Mouse (Mus musculus) heart, postnatal 4 days (tissue): ENCODE results near the gene Rsc1a1. TPM values are rescaled to one million over a fixed set of nuclear protein-coding genes. Genes with fewer than 3 reads are reported as not detected.
A peak's percentile ranks its signal among the peaks of the same experiment; 100 is the strongest.

Source experiments
- DNase-seq: peaks from one replicate; pipeline ENCODE4 v3.0.0; 2021
- total RNA-seq, 2 experiments: library from RNA; stranded (reverse); gene quantifications; 2 replicates each; pipeline ENCODE4 v1.2.3; 2021

Gene Rsc1a1
- total RNA-seq, 2 experiments from 2014 or later: 1.6 to 4.0 TPM

GRCm38 (mm10) chr4:141688505-141688904 is 3.1 kb upstream of the Rsc1a1 start:
- DNase-seq: no peak

GRCm38 (mm10) chr4:141686525-141686924 is 1.1 kb upstream of the Rsc1a1 start:
- DNase-seq: no peak

- no peak for DNase-seq
These were observed 694 bp upstream of the Rsc1a1 start for GRCm38 (mm10) chr4:141686093-141686492.

GRCm38 (mm10) chr4:141682706-141683230 is 2.6 kb downstream of the Rsc1a1 start:
- DNase-seq: peak; percentile 50

DNA sequence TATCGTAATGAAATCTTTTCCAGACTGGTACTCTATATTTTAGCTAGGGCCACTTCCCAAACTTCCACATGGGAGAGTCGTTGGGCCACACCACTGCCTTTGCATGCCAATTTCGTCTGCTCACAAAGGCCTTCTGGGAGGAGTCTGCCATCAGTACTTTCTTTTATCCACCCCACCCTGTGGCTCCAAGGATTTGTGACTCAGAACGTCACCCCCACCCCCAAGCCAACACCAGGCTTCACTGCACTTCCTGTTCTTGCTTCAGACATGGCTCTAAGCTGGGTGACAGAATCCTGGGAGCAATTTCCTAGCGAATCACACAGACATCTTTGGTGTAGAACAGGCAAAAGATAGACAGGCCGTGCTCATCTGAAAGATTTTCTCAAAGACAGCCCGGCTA is 3.6 kb downstream of the Rsc1a1 start:
- peak; percentile 33 for DNase-seq

GRCm38 (mm10) chr4:141680892-141681291 is 4.5 kb downstream of the Rsc1a1 start:
- DNase-seq: no peak

- no peak for DNase-seq
These were observed 6.4 kb downstream of the Rsc1a1 start for GRCm38 (mm10) chr4:141679016-141679415.

GRCm38 (mm10) chr4:141676462-141676979 is 8.9 kb downstream of the Rsc1a1 start:
- DNase-seq: no peak

DNA sequence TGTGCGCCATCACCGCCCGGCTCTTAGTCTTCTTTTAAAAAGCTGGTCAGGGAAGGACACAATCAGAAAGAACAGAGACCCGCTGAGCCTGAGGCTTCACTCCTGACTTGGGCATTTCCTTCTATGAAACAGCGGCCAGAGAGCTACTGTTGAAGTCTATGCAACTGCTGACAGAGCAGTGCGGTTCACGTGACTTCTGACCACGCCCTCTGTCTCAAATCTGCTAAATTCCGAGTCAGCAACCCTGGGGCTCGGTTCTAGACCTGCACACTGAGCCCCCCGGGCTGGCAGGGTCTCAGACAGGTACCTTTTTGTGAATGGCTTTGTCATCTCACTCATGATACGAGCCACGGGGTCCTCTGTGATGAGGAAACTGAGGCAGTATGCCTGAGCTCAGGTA is 13.1 kb downstream of the Rsc1a1 start:
- DNase-seq: no peak

DNA sequence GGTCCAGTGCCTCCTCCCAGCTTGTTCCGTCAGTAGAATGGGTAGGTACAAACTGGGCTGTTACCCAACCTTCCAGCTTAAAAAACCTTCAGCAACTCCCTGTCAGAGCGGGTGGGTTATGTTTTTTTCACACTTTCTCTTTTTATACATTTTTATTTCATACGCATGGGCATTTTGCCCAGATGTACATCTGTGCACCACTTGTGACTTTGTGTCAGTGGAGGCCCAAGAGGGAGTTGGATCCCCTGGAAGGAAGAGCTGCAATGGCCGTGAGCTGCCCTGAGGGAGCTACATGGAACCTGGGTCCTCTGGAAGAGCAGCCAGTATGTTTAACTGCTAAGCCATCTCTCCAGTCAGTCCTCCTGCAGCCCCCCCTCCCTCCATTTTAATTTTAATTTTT is 14.0 kb downstream of the Rsc1a1 start:
- no peak for DNase-seq

DNA sequence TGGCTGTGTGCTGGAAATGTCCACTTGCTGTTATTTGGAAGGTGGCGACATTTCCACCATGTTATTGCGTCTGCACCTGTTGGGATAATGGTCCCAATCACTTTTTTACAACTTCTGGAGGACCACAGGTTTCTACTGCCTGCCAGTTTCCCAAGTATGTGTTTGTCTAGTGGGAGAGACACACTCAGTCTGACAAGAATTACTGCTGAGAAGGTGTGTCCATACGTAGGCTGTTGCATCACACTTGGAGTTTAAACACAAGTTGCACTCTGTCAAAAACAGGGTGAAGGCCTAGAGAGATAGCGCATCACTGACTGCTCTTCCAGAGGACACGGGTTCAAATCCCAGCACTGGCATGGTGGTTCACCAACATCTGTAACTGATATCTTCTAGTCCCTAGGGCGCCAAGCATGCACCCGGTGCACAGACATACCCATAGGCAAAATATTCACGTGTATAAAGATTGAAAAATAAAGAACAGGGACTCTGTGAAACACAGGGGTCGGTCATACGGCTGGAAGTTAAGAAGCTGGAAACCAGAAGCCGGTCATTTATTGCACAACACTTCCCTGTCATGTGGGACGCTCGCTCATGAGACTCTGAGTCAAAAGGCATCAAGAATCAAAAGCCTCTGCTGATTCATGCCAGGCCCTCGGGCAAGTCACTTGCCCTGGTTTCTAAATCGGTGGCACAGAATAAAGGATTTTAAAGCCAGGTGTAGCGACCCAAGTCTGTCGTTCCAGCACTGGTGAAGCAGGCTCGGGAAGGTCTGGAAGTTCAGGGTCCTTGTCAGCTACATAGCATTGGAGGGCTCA is 15.3 kb downstream of the Rsc1a1 start:
- no peak for DNase-seq

- DNase-seq: no peak
These were observed 20.6 kb downstream of the Rsc1a1 start, which contains the start of gene Plekhm2 for GRCm38 (mm10) chr4:141664799-141665198. TSS of gene Plekhm2 (minus strand) at chr4:141664899.

DNA sequence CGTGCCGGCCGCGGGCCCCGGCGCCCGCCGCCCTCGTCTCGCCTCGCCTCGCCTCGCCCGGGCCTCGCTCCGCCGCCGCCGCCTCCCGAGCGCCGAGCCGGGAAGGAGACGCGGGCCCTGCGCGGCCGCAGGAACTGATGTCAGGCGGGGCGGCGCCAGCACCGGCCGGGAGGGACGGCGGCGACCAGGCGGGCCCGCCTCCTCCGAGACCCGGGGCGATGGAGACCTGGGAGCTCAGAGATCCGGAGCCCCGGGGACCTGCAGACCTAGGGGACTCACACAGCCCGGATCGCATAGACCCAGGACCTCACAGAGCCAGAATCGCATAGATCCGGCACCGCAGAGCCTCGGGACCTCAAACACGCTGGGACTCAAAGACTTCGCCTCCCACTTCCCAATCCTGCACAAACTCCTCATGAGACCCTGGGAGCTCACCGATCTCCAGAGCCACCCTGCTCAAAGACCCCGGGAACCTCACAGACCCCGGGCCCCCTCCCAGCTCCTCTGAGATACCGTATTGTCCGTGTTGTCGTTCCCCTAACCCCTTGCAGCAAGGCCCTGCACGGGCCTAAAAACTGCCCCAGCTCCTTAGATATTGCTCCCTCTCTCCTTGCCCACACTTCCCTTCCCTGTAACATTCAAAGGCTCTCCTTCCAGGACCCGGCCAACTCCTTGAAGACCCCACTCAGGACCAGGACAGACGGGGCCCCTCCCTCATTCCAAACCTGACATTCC is 21.2 kb downstream of the Rsc1a1 start:
- DNase-seq: peak; percentile 81

DNA sequence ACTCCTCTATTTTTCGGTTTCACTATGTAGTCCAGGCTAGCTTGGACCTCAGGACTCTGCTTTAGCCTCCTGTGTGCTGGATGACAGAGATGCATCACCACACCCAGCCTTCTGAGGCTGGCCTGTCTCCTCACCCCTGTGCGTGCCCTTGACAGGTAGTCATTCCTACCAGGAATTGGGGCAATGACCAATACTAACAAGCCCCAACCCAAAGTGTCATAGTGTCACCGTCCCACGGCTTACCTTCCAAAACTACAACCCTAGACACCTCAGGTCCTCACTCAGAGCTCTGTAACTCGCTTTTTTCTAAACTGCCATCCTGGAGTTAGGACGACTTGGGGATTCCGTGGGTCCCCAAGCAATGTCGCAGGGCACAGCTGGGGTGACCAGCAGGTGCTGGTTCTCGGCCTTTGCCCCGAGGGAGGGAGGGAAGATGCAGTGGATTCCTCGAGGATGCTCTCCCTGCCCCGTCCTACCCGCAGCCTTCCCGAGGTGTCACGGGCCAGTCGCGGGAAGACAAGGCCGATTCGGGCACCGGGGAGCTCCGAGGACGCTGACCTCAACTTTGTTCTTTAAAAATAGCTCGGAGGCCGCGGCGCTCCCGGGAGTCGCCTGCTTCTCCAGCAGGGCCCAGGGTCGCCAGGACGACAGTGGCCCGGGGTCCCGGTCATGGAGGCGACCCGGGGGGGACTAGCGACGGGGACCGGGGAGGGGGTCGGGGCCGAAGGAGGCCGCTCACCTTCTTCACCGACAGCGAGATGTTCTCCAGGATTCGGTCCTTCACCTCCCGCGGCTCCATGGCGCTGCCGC is 22.1 kb downstream of the Rsc1a1 start:
- DNase-seq: peak; percentile 63

- no peak for DNase-seq
These were observed 24.5 kb downstream of the Rsc1a1 start for GRCm38 (mm10) chr4:141660884-141661283.

DNA sequence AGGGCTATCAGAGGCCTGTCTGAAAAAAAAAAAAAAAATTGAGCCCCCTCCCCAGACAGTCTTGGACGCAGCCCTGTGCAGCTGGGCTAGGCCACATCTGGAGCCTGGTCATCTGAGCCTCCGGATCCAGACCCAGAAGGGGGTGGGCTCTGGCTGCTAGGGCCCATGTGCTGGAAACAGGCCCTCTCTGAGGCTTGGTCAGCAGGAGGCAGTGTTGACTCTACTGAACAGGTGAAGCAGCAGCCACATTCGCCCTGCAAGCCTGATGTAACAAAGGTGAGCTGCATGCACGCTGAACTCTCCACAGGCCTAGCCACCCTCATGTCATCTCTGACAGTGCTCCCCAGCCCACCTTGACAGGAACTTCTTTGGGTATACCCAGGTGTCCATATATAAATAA is 25.7 kb downstream of the Rsc1a1 start:
- peak; percentile 53 for DNase-seq

DNA sequence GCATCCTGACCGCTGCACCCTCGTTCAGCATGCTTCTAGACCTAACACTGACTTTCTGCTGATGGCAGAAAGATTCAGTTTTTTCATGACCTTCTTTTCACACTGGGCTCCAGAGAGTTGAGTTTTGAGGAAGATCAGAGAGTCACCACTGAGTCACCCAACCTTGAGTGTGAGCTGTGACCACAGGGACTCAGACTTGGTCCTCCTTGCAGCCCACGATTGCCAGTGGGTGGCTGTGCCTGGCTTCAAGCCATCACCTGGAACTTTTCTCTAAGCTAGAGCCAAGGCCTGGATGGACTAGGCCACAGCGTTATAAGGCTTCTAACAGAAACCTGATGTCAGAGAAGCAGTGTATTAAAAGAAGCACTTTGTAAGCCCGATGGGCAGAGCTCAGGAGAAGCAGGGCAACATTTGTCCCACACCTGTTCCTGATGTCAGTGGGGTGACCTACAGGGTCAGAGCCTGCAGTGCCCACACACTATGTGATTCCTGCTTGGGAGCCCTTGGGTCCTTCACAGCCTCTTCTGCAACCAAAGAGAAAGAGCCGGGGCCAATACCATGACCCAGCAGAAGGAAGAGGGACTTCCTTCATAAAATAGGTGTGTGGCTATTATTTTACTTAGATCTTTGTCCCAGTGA is 26.4 kb downstream of the Rsc1a1 start:
- DNase-seq: no peak

DNA sequence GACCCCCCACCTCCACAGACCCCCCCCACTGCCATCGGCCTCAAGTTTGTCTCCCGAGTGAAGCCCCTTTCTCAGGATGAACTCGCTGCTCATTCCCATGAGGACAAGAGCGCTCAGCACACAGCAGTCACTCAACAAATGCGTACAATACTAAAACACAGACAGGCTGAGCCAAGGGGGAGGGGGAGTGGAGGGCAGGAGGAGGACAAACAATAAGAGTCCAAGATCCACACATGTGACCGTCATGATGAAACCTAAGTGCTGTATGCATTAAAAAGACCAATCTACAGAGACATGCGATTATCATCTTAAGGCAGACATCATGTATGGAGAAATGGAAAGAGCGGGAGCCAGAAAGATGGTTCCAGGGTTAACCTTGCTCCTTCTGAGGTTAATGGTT is 28.5 kb downstream of the Rsc1a1 start:
- no peak for DNase-seq

DNA sequence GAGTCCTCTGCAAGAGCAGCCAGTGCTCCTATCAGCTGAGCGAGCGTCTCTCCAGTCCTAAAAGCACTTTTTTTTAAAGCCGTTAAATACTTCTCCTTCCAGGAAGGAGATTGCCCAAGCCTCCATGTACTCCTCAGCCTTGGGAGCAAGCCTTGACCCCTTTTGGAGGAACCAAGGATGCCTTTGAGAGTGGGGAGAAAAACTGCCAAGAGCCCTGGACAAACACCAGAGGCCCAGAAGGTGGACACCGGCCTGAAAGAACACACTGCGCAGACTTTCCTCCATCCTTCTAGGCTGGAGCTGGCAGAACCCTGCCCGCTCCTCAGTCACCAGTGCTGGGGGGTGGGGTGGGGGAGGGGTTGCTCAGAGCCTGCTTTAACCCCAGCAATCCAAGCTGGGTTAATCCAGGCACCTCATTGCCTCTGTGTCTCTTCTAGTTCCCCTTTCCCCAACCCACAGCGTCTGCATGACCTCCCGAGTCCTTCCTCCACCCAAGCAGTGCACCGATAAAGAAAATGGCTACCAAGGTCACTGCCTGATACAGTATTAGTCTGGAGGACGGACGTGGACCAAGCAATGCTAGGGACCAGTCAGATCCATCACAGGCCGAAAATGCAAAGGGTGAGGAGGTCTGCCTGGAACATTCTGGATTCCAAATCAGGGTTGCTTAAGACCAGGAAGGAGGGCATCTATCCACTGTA is 29.3 kb downstream of the Rsc1a1 start:
- no peak for DNase-seq

DNA sequence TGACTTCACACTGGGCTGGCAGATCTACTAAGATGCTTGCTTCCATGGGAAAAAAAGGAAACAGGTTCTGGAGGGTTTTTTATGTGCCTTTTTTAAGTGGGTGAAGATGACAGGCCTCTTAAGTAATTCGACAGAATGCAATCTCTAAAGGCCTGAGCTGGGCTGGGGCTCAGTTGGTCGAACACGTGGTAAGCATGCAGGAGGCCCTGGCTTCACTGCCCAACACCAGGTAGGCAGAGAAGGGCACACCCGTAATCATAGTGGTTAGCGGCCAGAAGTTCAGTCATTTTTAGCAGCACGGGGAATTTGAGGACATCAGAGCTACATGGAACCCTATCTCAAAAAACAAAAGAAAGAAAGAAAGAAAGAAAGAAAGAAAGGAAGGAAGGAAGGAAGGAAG is 30.9 kb downstream of the Rsc1a1 start:
- no peak for DNase-seq

DNA sequence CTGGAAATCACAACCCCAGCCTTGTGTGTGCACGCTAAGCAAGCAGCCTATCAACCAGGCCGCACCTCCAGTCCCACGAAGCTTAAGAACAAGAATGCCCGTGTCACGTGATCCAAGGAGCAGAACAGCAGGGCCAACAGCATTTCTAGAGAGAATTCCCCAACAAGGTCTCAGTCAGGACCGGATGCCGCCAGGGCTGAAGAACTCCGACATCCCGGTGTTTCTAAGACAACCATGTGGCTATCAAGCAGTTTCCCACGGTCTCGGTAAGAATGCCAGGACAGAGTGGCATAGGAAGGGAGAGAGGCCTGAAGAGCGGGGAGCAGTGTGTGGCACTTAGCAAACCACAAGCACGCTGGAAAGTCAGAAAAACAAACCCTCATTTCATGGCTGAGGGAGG is 31.6 kb downstream of the Rsc1a1 start:
- DNase-seq: no peak
